Mouse (Mus musculus) left cerebral cortex, postnatal 36 days (tissue): ENCODE results near the gene Thumpd2. TPM values are rescaled to one million over a fixed set of nuclear protein-coding genes. Genes with fewer than 3 reads are reported as not detected.

Experiments
- DNase-seq, 2 experiments: peaks; one replicate each; pipeline ENCODE4 v3.0.0; 2021 to 2022; ENCODE audit warnings: low spot score in 2 of 2, mixed read lengths in 1 of 2
- intact Hi-C: fragments of 180-260 bp; cut with DNase I; formaldehyde crosslinking; loops from one replicate; pipeline ENCODE4 v1.15.1; 2025
- total RNA-seq, 2 experiments: library from RNA; stranded (reverse); gene quantifications; 2 replicates each; pipeline ENCODE4 v1.2.3; 2021

Thumpd2 gene
- total RNA-seq, 2 experiments from 2014 or later: 5.2 to 8.7 TPM

DNA sequence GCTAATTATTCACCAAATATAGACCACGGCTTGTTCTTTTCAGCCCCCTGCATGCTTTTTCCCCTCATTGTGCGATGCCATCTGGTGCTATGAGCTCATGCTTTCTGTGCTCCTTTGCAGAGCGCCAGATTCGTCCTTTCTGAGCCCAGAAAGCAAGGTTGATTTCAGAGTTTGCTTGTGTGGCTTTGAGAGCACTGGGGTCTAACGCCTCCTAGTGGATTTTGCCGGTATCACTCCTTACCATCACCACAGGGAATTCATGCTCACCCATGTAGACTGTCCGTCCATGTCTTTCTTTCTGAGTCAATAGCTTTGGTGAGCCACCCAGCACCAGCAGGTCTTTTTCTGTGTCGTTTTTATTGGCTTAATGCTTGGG, 82.5 kb downstream of the Thumpd2 start:
- intact Hi-C loops: loop anchor here (1.0 to 5.0 kb wide), 3 partner anchors 35 to 361 kb away; no protein-coding TSS in a partner anchor
- DNase-seq: peak; percentile 84 to 87

DNA sequence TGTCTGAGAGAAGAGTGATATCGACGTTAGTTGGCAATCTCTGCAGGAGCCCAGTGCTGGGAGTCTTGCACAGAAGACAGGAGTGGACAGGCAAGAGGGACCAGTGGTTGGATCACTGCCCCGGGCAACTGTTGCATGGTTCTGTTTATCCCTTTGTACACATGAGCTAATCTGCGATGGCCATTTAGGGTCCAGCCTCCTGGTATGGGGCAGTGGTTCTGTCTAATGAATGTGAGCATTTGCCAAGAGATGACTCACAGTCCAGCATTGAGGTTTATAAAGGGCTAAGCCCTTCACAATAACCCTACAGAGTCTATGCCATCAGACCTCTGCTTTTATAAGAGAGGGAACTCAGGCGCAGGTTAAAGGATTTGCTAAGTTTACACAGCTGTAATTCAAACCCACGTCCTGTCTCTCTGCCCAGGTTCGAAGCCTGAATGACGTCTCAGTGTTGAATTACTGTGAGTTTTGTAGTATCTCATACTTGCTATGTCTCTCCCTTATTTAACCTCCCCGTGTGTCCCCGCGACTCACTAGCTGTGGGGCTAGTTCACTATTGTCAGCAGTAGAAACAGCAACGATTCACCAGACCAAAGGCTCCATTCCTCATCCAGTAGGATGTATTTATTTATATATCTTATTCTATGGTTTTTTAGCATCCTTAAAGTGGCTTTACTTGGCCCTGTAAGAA, 83.0 kb downstream of the Thumpd2 start:
- intact Hi-C loops: loop anchor here (1.0 to 5.0 kb wide), 3 partner anchors 35 to 361 kb away; no protein-coding TSS in a partner anchor
- DNase-seq: no peak

DNA sequence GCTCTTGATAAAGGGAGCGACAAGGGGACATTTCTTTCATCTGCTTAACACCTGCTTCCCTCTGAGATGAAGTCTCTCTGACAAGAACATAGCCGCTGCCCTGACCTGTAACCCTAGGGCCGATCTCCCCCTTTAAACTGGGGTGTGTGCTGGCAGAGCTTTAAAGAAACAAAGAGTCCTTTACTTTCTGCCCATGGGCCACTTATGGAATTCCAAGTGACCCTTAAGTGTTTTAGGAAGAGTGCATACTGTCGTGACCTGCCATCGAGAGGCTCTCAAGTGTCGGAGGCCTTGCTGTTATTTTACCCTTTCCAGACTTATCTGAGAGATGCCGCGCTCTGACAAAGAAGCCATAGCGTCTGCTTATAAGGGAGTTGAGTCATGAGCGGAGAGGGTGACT, 84.8 kb downstream of the Thumpd2 start:
- intact Hi-C loops: loop anchor here (5.0 kb wide), 2 partner anchors 33 to 103 kb away; no protein-coding TSS in a partner anchor
- no peak for DNase-seq

GRCm38 (mm10) chr17:80977245-80977644, 87.6 kb downstream of the Thumpd2 start:
- intact Hi-C loops: no loop called here
- no peak for DNase-seq

Other genes with a start within 250 kb of the Thumpd2 start
- gene Tmem178, start 120.5 kb downstream of the Thumpd2 start, total RNA-seq: 100 to 1,000 TPM; 112 to 136 TPM